Mouse (Mus musculus): ENCODE results near the gene Mrgpra9. TPM values are rescaled to one million over a fixed set of nuclear protein-coding genes. Genes with fewer than 3 reads are reported as not detected.
"Not testable (repeated sequence)": the region's sequence is repeated elsewhere in the genome, so short reads cannot be mapped to it uniquely, and the experiment has no call there.

The Mrgpra9 gene
- polyA plus RNA-seq (2012; rRNA removed) = not detected in 2 replicates

DNA sequence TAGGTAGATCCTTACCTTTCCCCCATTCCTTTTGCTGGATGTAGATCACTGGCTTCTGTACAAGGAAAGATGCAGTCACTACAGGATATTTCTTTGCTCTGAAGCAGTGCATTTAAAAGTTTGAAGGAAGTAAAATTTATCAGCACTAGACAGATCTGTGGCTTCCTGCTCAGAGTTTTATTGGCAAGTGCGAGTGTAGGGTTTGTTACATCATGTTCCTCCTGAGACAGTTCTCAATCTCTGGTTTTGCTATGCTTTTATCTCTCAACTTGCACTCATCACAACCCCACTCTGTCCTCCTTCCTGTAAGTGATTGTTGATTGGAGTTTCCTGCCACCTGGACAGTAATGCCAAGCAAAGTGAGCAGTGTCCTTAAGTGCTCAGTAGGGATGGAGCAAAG is at the start of gene Mrgpra9:
Gene Mrgpra9 (minus strand): TSS at position 79 of the 400 bp plus-strand sequence.
- DNase-seq (ENCODE audit: low read depth) = no peak

DNA sequence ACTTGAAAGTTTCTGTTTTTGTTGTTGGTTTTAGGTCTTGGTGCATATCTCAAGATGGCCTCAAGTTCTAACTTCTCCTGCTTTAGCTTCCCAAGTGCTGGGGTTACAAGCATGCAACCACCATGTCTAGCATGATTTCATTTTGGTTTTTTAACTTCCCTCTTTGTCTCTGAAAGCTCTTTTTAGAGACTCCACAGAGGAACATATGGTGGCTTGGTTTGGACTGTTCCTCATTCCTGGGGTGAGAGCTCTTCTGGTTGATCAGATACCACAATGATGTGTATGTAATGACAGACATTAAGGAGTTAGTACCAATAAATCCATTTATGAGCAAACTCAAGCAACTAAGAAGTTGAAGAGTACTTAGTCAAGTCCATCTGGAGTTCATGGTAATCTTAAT is 47.0 kb upstream of the Mrgpra9 start:
- DNase-seq (ENCODE audit: low read depth) = not testable (repeated sequence)

DNA sequence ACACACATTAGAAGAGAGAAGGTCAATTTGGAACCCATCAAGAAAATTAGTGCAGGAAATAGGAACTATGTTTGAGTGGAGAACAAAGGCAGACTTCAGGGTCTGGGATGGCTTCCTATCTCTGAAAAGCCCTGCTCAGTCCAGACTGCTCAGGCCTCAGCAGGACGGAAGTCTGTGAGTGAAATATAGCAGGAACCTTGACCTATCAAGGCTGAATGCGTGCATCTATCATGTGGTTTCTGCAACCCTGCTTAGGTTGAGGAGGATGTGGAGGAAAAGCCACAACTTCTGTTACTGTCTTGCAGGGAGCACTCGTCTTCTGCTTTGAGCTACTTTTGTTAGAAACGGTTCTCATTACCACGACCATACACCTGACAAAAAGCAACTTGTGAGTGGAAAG is 18.9 kb upstream of the Mrgpra9 start:
- DNase-seq (ENCODE audit: low read depth) = not testable (repeated sequence)

DNA sequence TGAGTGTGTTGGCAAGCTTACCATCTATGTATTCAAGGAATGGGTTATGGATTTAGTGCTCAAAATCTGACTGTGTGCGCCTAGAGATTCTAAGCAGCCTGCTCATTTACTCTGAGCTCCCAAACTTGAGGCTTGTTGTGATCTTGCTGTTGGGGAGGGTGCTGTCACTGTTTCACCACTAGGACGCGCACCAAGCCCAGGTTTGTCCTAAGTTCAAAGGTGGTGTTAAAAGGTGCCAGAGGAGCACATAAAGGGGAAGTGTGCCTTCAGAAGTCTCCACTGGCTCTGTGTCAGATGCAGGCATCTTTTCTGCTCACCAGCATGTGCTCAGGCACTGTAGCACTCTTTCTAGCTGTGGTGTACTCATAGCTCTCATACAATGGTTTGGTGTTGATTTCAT is 8.0 kb downstream of the Mrgpra9 start:
- no peak for DNase-seq (ENCODE audit: low read depth)

DNA sequence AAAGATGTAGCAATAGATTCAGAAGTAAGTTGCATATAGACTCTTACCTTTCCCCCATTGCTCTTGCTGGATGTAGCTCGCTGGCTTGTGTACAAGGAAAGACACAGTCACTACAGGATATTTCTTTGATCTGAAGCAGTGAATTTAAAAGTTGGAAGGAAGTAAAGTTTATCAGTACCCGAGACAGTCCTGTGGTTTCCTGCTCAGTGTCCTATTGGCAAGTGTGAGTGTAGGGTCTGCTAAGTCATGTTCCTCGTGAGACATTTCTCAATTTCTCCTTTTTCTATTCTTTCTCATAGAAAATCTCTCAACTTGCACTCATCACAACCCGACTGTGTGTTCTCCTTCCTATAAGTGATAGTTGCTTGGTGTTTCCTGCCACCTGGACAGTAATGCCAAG is 47.8 kb downstream of the Mrgpra9 start, which contains the start of gene Mrgpra6:
Gene Mrgpra6 (minus strand): TSS at position 91 of the 400 bp plus-strand sequence.
- no peak for DNase-seq (ENCODE audit: low read depth)

DNA sequence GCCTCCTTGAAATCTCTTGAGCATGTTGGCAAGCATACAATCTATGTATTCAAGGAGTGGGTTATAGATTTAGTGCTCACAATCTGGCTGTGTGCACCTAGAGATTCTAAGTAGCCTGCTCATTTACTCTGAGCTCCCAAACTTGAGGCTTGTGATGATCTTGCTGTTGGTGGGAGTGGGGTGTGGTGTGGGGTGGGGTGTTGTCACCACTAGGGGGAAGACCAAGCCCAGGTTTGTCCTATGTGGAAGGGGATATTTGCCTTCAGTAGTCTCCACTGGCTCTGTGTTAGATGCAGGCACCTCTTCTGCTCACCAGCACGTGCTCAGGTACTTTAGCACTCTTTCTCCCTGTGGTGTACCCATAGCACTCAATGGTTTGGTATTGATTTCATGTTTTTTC is 57.4 kb downstream of the Mrgpra9 start:
- no peak for DNase-seq (ENCODE audit: low read depth)

Other genes starting within 250 kb of the Mrgpra9 start
- 8.0 and 12.0 TPM in 2 replicates for gene Spty2d1, start 244.4 kb downstream of the Mrgpra9 start, polyA plus RNA-seq (2012; rRNA removed)
- gene Tmem86a, start 202.2 kb downstream of the Mrgpra9 start, polyA plus RNA-seq (2012; rRNA removed) = 28.8 and 29.4 TPM in 2 replicates
- gene Ptpn5, start 119.2 kb downstream of the Mrgpra9 start, polyA plus RNA-seq (2012; rRNA removed) = 65.1 and 69.4 TPM in 2 replicates
- not detected in 2 replicates for gene Mrgpra6, start 47.9 kb downstream of the Mrgpra9 start, polyA plus RNA-seq (2012; rRNA removed)
- not detected in 2 replicates for gene Mrgpra1, start 101.4 kb upstream of the Mrgpra9 start, polyA plus RNA-seq (2012; rRNA removed)
- gene Mrgpra2a, start 199.3 kb upstream of the Mrgpra9 start, polyA plus RNA-seq (2012; rRNA removed) = not detected in 2 replicates

Data from gonadal fat pad, adult 2 months (tissue).